Mouse (Mus musculus): ENCODE results near the gene Gpc6. TPM values are rescaled to one million over a fixed set of nuclear protein-coding genes. Genes with fewer than 3 reads are reported as not detected.

Gene Gpc6
- total and polyA plus RNA-seq, 3 experiments = not detected

- DNase-seq (ENCODE audit: extremely low read depth) = no peak
- Histone ChIP-seq H3K9ac (ENCODE audit: insufficient read depth, low read depth) (no peak overlapping the region), H3K4me3 (replicated peaks in 1 of 3; ENCODE audit: low read depth in 2 of 3, low read length in 2 of 3, poor library complexity in 1 of 3) (no peak overlapping the region), H3K27me3 (replicated peaks) (no peaks in the 10 kb centered on the region), H3K79me2 (replicated peaks; ENCODE audit: control insufficient read depth, extremely low read depth, insufficient read depth, poor library complexity, severe bottlenecking) (no peaks in the 10 kb centered on the region), H3K27ac (ENCODE audit: insufficient read depth, low read depth) (no peak overlapping the region), H3K36me3 (replicated peaks in 1 of 2; ENCODE audit: control insufficient read depth in 1 of 2, insufficient read depth in 1 of 2, low read length in 1 of 2) (no peaks in the 10 kb centered on the region), H3K4me1 (ENCODE audit: control insufficient read depth in 1 of 2, insufficient read depth in 2 of 2) (no peaks in the 10 kb centered on the region; a peak in 1 of 4 replicates), H3K9me3 (replicated peaks; ENCODE audit: low read length) (no peaks in the 10 kb centered on the region), H3K4me2 (ENCODE audit: insufficient read depth, low read depth, poor library complexity, severe bottlenecking) (no peak overlapping the region)
- in situ Hi-C loops (cut with MboI; ENCODE audit: low pct_ligation_motif_present, low pct_unique_long_range_greater_than_20kb, low sequenced_read_pairs) = no loop called here
- dilution Hi-C loops (cut with MboI; ENCODE audit: extremely low pct_ligation_motif_present, extremely low pct_unique_long_range_greater_than_20kb, low sequenced_read_pairs) = no loop called here
- TF ChIP-seq TBP (conservative IDR thresholded peaks at IDR 0.05; ENCODE audit: low read depth, low read length) (no peak), ZNF384 (IDR thresholded peaks at IDR 0.05; ENCODE audit: low read depth, low read length) (no peak), TCF12 (IDR thresholded peaks at IDR 0.05; ENCODE audit: low read depth, low read length) (no peak), NRF1 (IDR thresholded peaks at IDR 0.05; ENCODE audit: low read depth, low read length) (no peak), ZC3H11A (IDR thresholded peaks at IDR 0.05; ENCODE audit: low read depth, low read length) (no peak), NELFE (IDR thresholded peaks at IDR 0.05; ENCODE audit: low read depth, low read length) (no peak), MYC (IDR thresholded peaks at IDR 0.05; ENCODE audit: low read depth, low read length) (no peak), ELF1 (IDR thresholded peaks at IDR 0.05; ENCODE audit: low read depth, low read length) (no peak), GABPA (IDR thresholded peaks at IDR 0.05; ENCODE audit: insufficient replicate concordance, low read depth, low read length) (no peak), PAX5 (IDR thresholded peaks at IDR 0.05; ENCODE audit: low read length) (no peak), KAT2A (IDR thresholded peaks at IDR 0.05; ENCODE audit: insufficient replicate concordance, low read length) (no peak), ETS1 (conservative IDR thresholded peaks at IDR 0.05; ENCODE audit: low read depth, low read length) (no peak), CHD1 (IDR thresholded peaks at IDR 0.05; ENCODE audit: low read depth, low read length) (no peak), POLR2A (IDR thresholded peaks at IDR 0.05; ENCODE audit: low read depth, low read length) (no peak), SMC3 (IDR thresholded peaks at IDR 0.05; ENCODE audit: low read depth, low read length) (no peak), POLR2AphosphoS2 (IDR thresholded peaks at IDR 0.05; ENCODE audit: low read depth, low read length) (no peak), RAD21 (IDR thresholded peaks at IDR 0.05; ENCODE audit: low read depth, low read length) (no peak), EP300 (IDR thresholded peaks at IDR 0.05; ENCODE audit: low read length) (no peak)
Measured at GRCm38 (mm10) chr14:117390794-117391320, 465.7 kb downstream of the Gpc6 start.

- H3K27me3 ChIP-seq (replicated peaks) = no peaks in the 10 kb centered on the region
- no peak overlapping the region for H3K27ac ChIP-seq (ENCODE audit: insufficient read depth, low read depth)
- no peaks in the 10 kb centered on the region for H3K9me3 ChIP-seq (replicated peaks; ENCODE audit: low read length)
- DNase-seq (ENCODE audit: extremely low read depth) = no peak
- no peaks in the 10 kb centered on the region for H3K79me2 ChIP-seq (replicated peaks; ENCODE audit: control insufficient read depth, extremely low read depth, insufficient read depth, poor library complexity, severe bottlenecking)
- H3K4me1 ChIP-seq (ENCODE audit: control insufficient read depth in 1 of 2, insufficient read depth in 2 of 2) = no peaks in the 10 kb centered on the region; a peak in 1 of 4 replicates
- dilution Hi-C loops (cut with MboI; ENCODE audit: extremely low pct_ligation_motif_present, extremely low pct_unique_long_range_greater_than_20kb, low sequenced_read_pairs) (no loop called here), in situ Hi-C loops (cut with MboI; ENCODE audit: low pct_ligation_motif_present, low pct_unique_long_range_greater_than_20kb, low sequenced_read_pairs) (no loop called here)
- H3K36me3 ChIP-seq (replicated peaks in 1 of 2; ENCODE audit: control insufficient read depth in 1 of 2, insufficient read depth in 1 of 2, low read length in 1 of 2) = no peaks in the 10 kb centered on the region
- TF ChIP-seq CHD2 (IDR thresholded peaks at IDR 0.05; ENCODE audit: low read length) = no peak
- TF ChIP-seq TBP (conservative IDR thresholded peaks at IDR 0.05; ENCODE audit: low read depth, low read length) = no peak
- no peak for TF ChIP-seq ZC3H11A (IDR thresholded peaks at IDR 0.05; ENCODE audit: low read depth, low read length)
- TF ChIP-seq MAZ (IDR thresholded peaks at IDR 0.05; ENCODE audit: low read depth, low read length) = no peak
- TF ChIP-seq USF2 (conservative IDR thresholded peaks at IDR 0.05; ENCODE audit: low read depth, low read length) = no peak
- no peak for TF ChIP-seq ZNF384 (IDR thresholded peaks at IDR 0.05; ENCODE audit: low read depth, low read length)
- no peak for TF ChIP-seq CHD1 (IDR thresholded peaks at IDR 0.05; ENCODE audit: low read depth, low read length)
- no peak for TF ChIP-seq CTCF (conservative IDR thresholded peaks at IDR 0.05 in 1 of 2, IDR thresholded peaks at IDR 0.05 in 1 of 2; ENCODE audit: low read depth in 2 of 2, low read length in 2 of 2)
- no peak for TF ChIP-seq NELFE (IDR thresholded peaks at IDR 0.05; ENCODE audit: low read depth, low read length)
- no peak for TF ChIP-seq POLR2AphosphoS2 (IDR thresholded peaks at IDR 0.05; ENCODE audit: low read depth, low read length)
- TF ChIP-seq RCOR1 (conservative IDR thresholded peaks at IDR 0.05; ENCODE audit: low read depth, low read length) = no peak
- TF ChIP-seq ETS1 (conservative IDR thresholded peaks at IDR 0.05; ENCODE audit: low read depth, low read length) = no peak
- no peak overlapping the region for H3K9ac ChIP-seq (ENCODE audit: insufficient read depth, low read depth)
- no peak overlapping the region for H3K4me2 ChIP-seq (ENCODE audit: insufficient read depth, low read depth, poor library complexity, severe bottlenecking)
- no peak overlapping the region for H3K4me3 ChIP-seq (replicated peaks in 1 of 3; ENCODE audit: low read depth in 2 of 3, low read length in 2 of 3, poor library complexity in 1 of 3)
Measured at GRCm38 (mm10) chr14:117391412-117391811, 466.3 kb downstream of the Gpc6 start.

All from CH12.LX (cell line).